In the genomic region with DNA sequence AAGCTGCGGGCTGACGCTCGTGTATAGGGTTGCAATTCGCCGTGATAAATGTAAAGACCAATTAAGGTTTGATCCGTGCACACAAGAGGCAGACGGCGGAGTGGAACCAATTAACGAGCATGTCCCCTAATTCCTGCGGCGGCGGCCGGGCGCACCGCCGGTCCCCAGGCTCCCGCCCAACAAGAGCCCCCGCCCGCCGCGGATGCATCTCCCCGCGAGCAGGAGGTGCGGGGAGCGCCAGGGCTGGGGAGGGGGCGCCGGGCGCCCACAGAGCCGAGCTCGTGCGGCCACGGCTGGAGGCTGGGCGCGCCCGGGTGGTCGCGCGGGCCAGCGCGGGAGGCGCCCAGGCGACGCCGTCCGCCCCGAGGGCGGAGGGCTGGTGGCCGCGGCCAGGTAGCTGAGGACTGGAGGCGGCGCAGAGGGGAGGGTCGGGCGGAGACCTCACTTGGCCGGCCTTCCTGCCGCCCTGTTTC, we compare ENCODE assay signal across 8 mouse cellular contexts. TPM values are rescaled to one million over a fixed set of nuclear protein-coding genes. Genes with fewer than 3 reads are reported as not detected.
DNase-seq lines count a peak whose midpoint lies in the region; ATAC-seq and TF ChIP-seq lines count a peak whose summit lies in the region.

No protein-coding gene starts in this region.

- intact Hi-C loops in gastrocnemius, adult 2 months (cut with DNase I), result loop anchor here (10.0 kb wide), 1 partner anchor 529 kb away; no protein-coding TSS in a partner anchor

- peak overlapping the region; percentile 86 for H3K4me3 ChIP-seq in gastrocnemius, adult 2 months
- peak overlapping the region; percentile 73 for H3K4me3 ChIP-seq in hindbrain, embryonic 10.5 days
- H3K4me3 ChIP-seq in liver, embryonic 11.5 days (ENCODE audit: low read depth, low read length), result peak overlapping the region; percentile 55

- no peak overlapping the region for H3K27ac ChIP-seq in gastrocnemius, adult 2 months
- H3K27ac ChIP-seq in hindbrain, embryonic 10.5 days, result peak overlapping the region; percentile 93
- no peak overlapping the region for H3K27ac ChIP-seq in liver, embryonic 11.5 days (ENCODE audit: low read depth, low read length)

- under 1% methylated on average over 55 of the region's 55 CpGs for WGBS in hindbrain, embryonic 10.5 days
- under 1% methylated on average over 52 of the region's 55 CpGs for WGBS in liver, embryonic 11.5 days

- no peak; the same call in 1 of the 2 replicates for ATAC-seq in liver, embryonic 11.5 days (replicated peaks; ENCODE audit: low FRiP score)

- peak overlapping the region; percentile 80 for H3K4me2 ChIP-seq in liver, embryonic 11.5 days

- no peaks in the 10 kb centered on the region for H3K36me3 ChIP-seq in hindbrain, embryonic 10.5 days
- no peaks in the 10 kb centered on the region for H3K36me3 ChIP-seq in liver, embryonic 11.5 days (ENCODE audit: control insufficient read depth, insufficient read depth, low read length)

- peak; percentile 29 for DNase-seq in gastrocnemius, adult 2 months
- no peak for DNase-seq in gastrocnemius, adult 18-20 months (ENCODE audit: low spot score)
- DNase-seq in ovary, postnatal 10 days (ENCODE audit: low spot score), result peak; percentile 2
- no peak for DNase-seq in ovary, adult 18-20 months (ENCODE audit: low spot score)
- DNase-seq in hindbrain, embryonic 10.5 days (ENCODE audit: low spot score), result peak; percentile 60
- no peak for DNase-seq in liver, embryonic 11.5 days (ENCODE audit: low spot score)
- DNase-seq in retina, embryonic 14.5 days (ENCODE audit: low spot score), result peak; percentile 69
- DNase-seq in thymus, adult 18-20 months, result no peak

- peaks cover 70% of the 10 kb centered on the region for H3K27me3 ChIP-seq in hindbrain, embryonic 10.5 days (ENCODE audit: insufficient read depth, poor library complexity, severe bottlenecking)
- H3K27me3 ChIP-seq in liver, embryonic 11.5 days (replicated peaks; ENCODE audit: control insufficient read depth, insufficient read depth, low read length), result peaks cover 48% of the 10 kb centered on the region

- peak overlapping the region; percentile 41; the same call in 1 of the 2 replicates for H3K9ac ChIP-seq in liver, embryonic 11.5 days (ENCODE audit: low read depth, low read length)

- no peaks in the 10 kb centered on the region for H3K9me3 ChIP-seq in hindbrain, embryonic 10.5 days
- no peaks in the 10 kb centered on the region for H3K9me3 ChIP-seq in liver, embryonic 11.5 days (ENCODE audit: control insufficient read depth, low read length)

- no peak for TF ChIP-seq CTCF in gastrocnemius, adult 2 months (IDR thresholded peaks at IDR 0.05)

- peaks cover 21% of the 10 kb centered on the region for H3K4me1 ChIP-seq in hindbrain, embryonic 10.5 days (replicated peaks)
- no peaks in the 10 kb centered on the region for H3K4me1 ChIP-seq in liver, embryonic 11.5 days (replicated peaks; ENCODE audit: control insufficient read depth, insufficient read depth, low read length)

RNA-seq across cellular contexts. Expression of a gene that starts 0.6 kb away (rescaled TPM):
- under 1 TPM; 0.28 to 0.50 TPM for total RNA-seq in gastrocnemius, adult 2 months (2021)
- total RNA-seq in gastrocnemius, adult 18-20 months (2021), result under 1 TPM; 0.16 to 0.36 TPM
- 6.0 and 12.0 TPM in 2 replicates for polyA plus RNA-seq in hindbrain, embryonic 10.5 days (2016; fragmentation: Nextera tagmentation; extraction: Ambion mirVana)
- polyA plus RNA-seq in liver, embryonic 11.5 days (2014; fragmentation: Nextera tagmentation; extraction: Ambion mirVana), result 0.57 and 0.62 TPM in 2 replicates

Comparison
In these comparisons a context has a peak if more than half of its experiments do, and no peak if none do; other contexts are left out.
1. DNase-seq: peak in gastrocnemius, adult 2 months (single experiment), ovary, postnatal 10 days (single experiment), hindbrain, embryonic 10.5 days (single experiment) and retina, embryonic 14.5 days (single experiment); none in gastrocnemius, adult 18-20 months (single experiment), ovary, adult 18-20 months (single experiment), liver, embryonic 11.5 days (single experiment) and thymus, adult 18-20 months (0 of 2).
2. Peak in every context shown above with its lines, with median percentiles within 50 percentile points of each other: H3K4me3 ChIP-seq.